Mouse (Mus musculus) neutrophil, adult 59 days (primary cell): Measurements from ENCODE around the gene Cldn34c3. TPM values are rescaled to one million over a fixed set of nuclear protein-coding genes. Genes with fewer than 3 reads are reported as not detected.

Source experiments
- total RNA-seq, 2 experiments: library from RNA; stranded (reverse); gene quantifications; 1 replicate in 1 of 2; 2 replicates in 1 of 2; pipeline ENCODE4 v1.2.4; 2023

The Cldn34c3 gene
- total RNA-seq: not detected

DNA sequence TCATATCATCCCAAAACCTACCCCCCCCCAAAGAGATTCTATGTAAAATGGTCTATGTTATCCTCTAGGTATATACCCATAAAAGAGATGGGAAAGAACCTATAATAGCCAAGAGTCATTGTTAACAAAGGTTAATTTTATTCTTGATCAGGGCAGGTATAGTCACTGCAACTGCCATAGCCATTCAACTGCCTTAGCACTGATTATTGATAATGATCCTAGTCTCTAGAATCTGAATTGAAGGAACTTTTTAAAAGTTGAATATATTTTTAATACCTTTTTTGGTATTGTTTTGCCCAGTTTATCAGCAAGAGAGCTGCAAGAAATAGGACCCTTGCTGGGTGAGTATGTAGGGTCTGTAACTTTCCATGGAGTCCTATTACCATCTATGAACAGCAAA lies at the start of gene Cldn34c3:
Cldn34c3 (plus strand) TSS at position 301 of the 400 bp plus-strand sequence.

Other genes starting within 250 kb of the Cldn34c3 start
- gene Cldn34c2, start 212.0 kb upstream of the Cldn34c3 start, total RNA-seq: 1 to 10 TPM in 1 of 2 experiments, not detected in 1; 1.6 TPM
- gene Gm17467, start 88.9 kb upstream of the Cldn34c3 start, total RNA-seq: not detected